In genomic region chr1:178372681-178373080, GRCm38 (mm10) we compare ENCODE assay signal across 24 mouse cellular contexts. TPM values are rescaled to one million over a fixed set of nuclear protein-coding genes. Genes with fewer than 3 reads are reported as not detected.
DNase-seq lines count a peak whose midpoint lies in the region; ATAC-seq and TF ChIP-seq lines count a peak whose summit lies in the region.
"Had no signal": no experiment of that assay in that cellular context is flagged by ENCODE, and none has a peak within 500 bp of the region (broad histone marks: within the 10 kb centered on the region; RNA-seq: fewer than 3 reads in every experiment).

No protein-coding gene starts in this region.

- no peaks in the 10 kb centered on the region for H3K9me3 ChIP-seq in forebrain, postnatal 0 days (ENCODE audit: low read length)
- H3K9me3 ChIP-seq: embryonic facial prominence, embryonic 13.5 days; embryonic facial prominence, embryonic 15.5 days; forebrain, embryonic 10.5 days; forebrain, embryonic 12.5 days had no signal

- H3K9ac ChIP-seq in forebrain, postnatal 0 days = no peak overlapping the region
- H3K9ac ChIP-seq: embryonic facial prominence, embryonic 13.5 days; embryonic facial prominence, embryonic 15.5 days; forebrain, embryonic 12.5 days had no signal

- no peak for TF ChIP-seq CTCF in gastrocnemius, adult 2 months (IDR thresholded peaks at IDR 0.05)
- TF ChIP-seq CTCF in forebrain, postnatal 0 days (IDR thresholded peaks at IDR 0.05; ENCODE audit: low read depth) = no peak

- peak; percentile 34 for DNase-seq in gastrocnemius, adult 2 months
- no peak for DNase-seq in gastrocnemius, postnatal 14 days
- DNase-seq in right cerebral cortex, postnatal 25 days = peak; percentile 8
- no peak for DNase-seq in right cerebral cortex, adult 18-20 months
- no peak for DNase-seq in forebrain, postnatal 0 days
- DNase-seq in left cerebral cortex, postnatal 10 days (ENCODE audit: extremely low spot score in 1 of 2, low spot score in 2 of 2) = no peak
- DNase-seq: adrenal gland, adult 2 months; adrenal gland, postnatal 10 days; adrenal gland, postnatal 25 days; cerebellum, adult 11-12 months; cerebellum, adult 2 months; cerebellum, adult 9-10 months; cerebellum, postnatal 10 days; cerebellum, postnatal 25 days; embryo, embryonic 11 days had no signal

- WGBS in forebrain, postnatal 0 days = 84% methylated on average over 4 of the region's 4 CpGs

- H3K4me1 ChIP-seq in forebrain, postnatal 0 days (ENCODE audit: insufficient read depth) = no peaks in the 10 kb centered on the region

- H3K4me2 ChIP-seq in forebrain, postnatal 0 days (ENCODE audit: low read depth) = no peak overlapping the region
- H3K4me2 ChIP-seq: embryonic facial prominence, embryonic 13.5 days; embryonic facial prominence, embryonic 15.5 days; forebrain, embryonic 12.5 days had no signal

- peak; percentile 36 for ATAC-seq in common myeloid progenitor, adult 5-6 weeks (replicated peaks; ENCODE audit: low read depth, poor library complexity, severe bottlenecking)
- ATAC-seq in megakaryocyte progenitor cell, adult 5-6 weeks (replicated peaks; ENCODE audit: poor library complexity) = peak; percentile 13; the same call in 1 of the 2 replicates
- no peak for ATAC-seq in forebrain, postnatal 0 days
- ATAC-seq: forebrain, embryonic 14.5 days; forebrain, embryonic 16.5 days had no signal

- intact Hi-C loops in gastrocnemius, adult 2 months (cut with DNase I) = no loop called here
- intact Hi-C loops in gastrocnemius, postnatal 14 days (cut with DNase I; ENCODE audit: low total_unique reads) = no loop called here
- intact Hi-C loops in left cerebral cortex, postnatal 10 days (cut with DNase I) = no loop called here

- no peaks in the 10 kb centered on the region for H3K27me3 ChIP-seq in forebrain, postnatal 0 days (ENCODE audit: insufficient read depth, low read length)
- H3K27me3 ChIP-seq: embryonic facial prominence, embryonic 13.5 days; embryonic facial prominence, embryonic 15.5 days; forebrain, embryonic 12.5 days had no signal

- H3K27ac ChIP-seq in gastrocnemius, adult 2 months = peak overlapping the region; percentile 38; the same call in 1 of the 2 replicates
- H3K27ac ChIP-seq in forebrain, postnatal 0 days (ENCODE audit: low read depth, low read length) = no peak overlapping the region
- H3K27ac ChIP-seq: embryonic facial prominence, embryonic 13.5 days; embryonic facial prominence, embryonic 15.5 days; forebrain, embryonic 10.5 days; forebrain, embryonic 12.5 days had no signal

- no peaks in the 10 kb centered on the region for H3K36me3 ChIP-seq in forebrain, postnatal 0 days (ENCODE audit: insufficient read depth)
- H3K36me3 ChIP-seq: embryonic facial prominence, embryonic 13.5 days; embryonic facial prominence, embryonic 15.5 days; forebrain, embryonic 10.5 days; forebrain, embryonic 12.5 days had no signal

- H3K4me3 ChIP-seq in gastrocnemius, adult 2 months = no peak overlapping the region
- H3K4me3 ChIP-seq in forebrain, postnatal 0 days (ENCODE audit: low read depth, low read length) = no peak overlapping the region
- H3K4me3 ChIP-seq: embryonic facial prominence, embryonic 13.5 days; embryonic facial prominence, embryonic 15.5 days; erythroblast, embryonic 14.5 days; forebrain, embryonic 10.5 days; forebrain, embryonic 12.5 days had no signal

RNA-seq across cellular contexts. Expression of gene Efcab2, which starts 33.2 kb away (rescaled TPM):
- total RNA-seq in gastrocnemius, adult 2 months (2021) = 10 to 100 TPM; 14.7 to 15.9 TPM
- total RNA-seq in gastrocnemius, postnatal 14 days (2021) = 1 to 10 TPM; 6.2 to 8.4 TPM
- 3.0 and 3.2 TPM in 2 replicates for total RNA-seq in common myeloid progenitor, adult 5-6 weeks (2017)
- total RNA-seq in megakaryocyte progenitor cell, adult 5-6 weeks (2015) = 3.8 and 4.2 TPM in 2 replicates
- 1.7 and 3.2 TPM in 2 replicates for total RNA-seq in megakaryocyte progenitor cell, adult 5-6 weeks (2017)
- total RNA-seq in forebrain, postnatal 0 days (2014; rRNA removed) = 4.3 and 7.0 TPM in 2 replicates
- polyA plus RNA-seq in forebrain, postnatal 0 days (2015; fragmentation: Nextera tagmentation; extraction: Ambion mirVana) = 4.5 and 8.6 TPM in 2 replicates
- 10 to 100 TPM; 10.0 to 11.1 TPM for total RNA-seq in left cerebral cortex, postnatal 10 days (2021)

RNA-seq across cellular contexts. Expression of gene Hnrnpu, which starts 35.1 kb away (rescaled TPM):
- 100 to 1,000 TPM; 135 to 140 TPM for total RNA-seq in gastrocnemius, adult 2 months (2021)
- total RNA-seq in gastrocnemius, postnatal 14 days (2021) = 100 to 1,000 TPM; 143 to 145 TPM
- total RNA-seq in common myeloid progenitor, adult 5-6 weeks (2017) = 730 and 786 TPM in 2 replicates
- total RNA-seq in megakaryocyte progenitor cell, adult 5-6 weeks (2015) = 640 and 703 TPM in 2 replicates
- total RNA-seq in megakaryocyte progenitor cell, adult 5-6 weeks (2017) = 490 and 622 TPM in 2 replicates
- total RNA-seq in forebrain, postnatal 0 days (2014; rRNA removed) = 245 and 299 TPM in 2 replicates
- polyA plus RNA-seq in forebrain, postnatal 0 days (2015; fragmentation: Nextera tagmentation; extraction: Ambion mirVana) = 187 and 229 TPM in 2 replicates
- total RNA-seq in left cerebral cortex, postnatal 10 days (2021) = 100 to 1,000 TPM; 412 to 414 TPM

RNA-seq across cellular contexts. Expression of gene Cox20, which starts 53.8 kb away (rescaled TPM):
- 10 to 100 TPM; 33.3 to 63.8 TPM for total RNA-seq in gastrocnemius, adult 2 months (2021)
- total RNA-seq in gastrocnemius, postnatal 14 days (2021) = 10 to 100 TPM; 25.1 to 30.8 TPM
- 206 and 305 TPM in 2 replicates for total RNA-seq in common myeloid progenitor, adult 5-6 weeks (2017)
- total RNA-seq in megakaryocyte progenitor cell, adult 5-6 weeks (2015) = 153 and 181 TPM in 2 replicates
- total RNA-seq in megakaryocyte progenitor cell, adult 5-6 weeks (2017) = 153 and 163 TPM in 2 replicates
- 46.3 and 54.9 TPM in 2 replicates for total RNA-seq in forebrain, postnatal 0 days (2014; rRNA removed)
- polyA plus RNA-seq in forebrain, postnatal 0 days (2015; fragmentation: Nextera tagmentation; extraction: Ambion mirVana) = 111 and 144 TPM in 2 replicates
- 10 to 100 TPM; 33.4 to 33.6 TPM for total RNA-seq in left cerebral cortex, postnatal 10 days (2021)

Comparison
In these comparisons a context has a peak if more than half of its experiments do, and no peak if none do; other contexts are left out.
1. DNase-seq: peak in gastrocnemius, adult 2 months (single experiment) and right cerebral cortex, postnatal 25 days (single experiment); none in gastrocnemius, postnatal 14 days (single experiment), right cerebral cortex, adult 18-20 months (single experiment), forebrain, postnatal 0 days (single experiment) and left cerebral cortex, postnatal 10 days (0 of 2).